Mouse (Mus musculus): Measurements from ENCODE around the gene Prss38. TPM values are rescaled to one million over a fixed set of nuclear protein-coding genes. Genes with fewer than 3 reads are reported as not detected.

Prss38 gene
- polyA plus RNA-seq, 3 experiments from 2014 or later = 0.27 TPM; not detected in 2

Other genes starting within 250 kb of the Prss38 start
- gene Obscn, start 239.3 kb downstream of the Prss38 start, polyA plus RNA-seq (2017; shearing (Covaris generic)) = not detected
- 1 to 10 TPM; 1.3 to 1.5 (median 1.4) TPM for gene Iba57, start 211.9 kb downstream of the Prss38 start, polyA plus RNA-seq (2017; shearing (Covaris generic))
- not detected for gene Gjc2, start 192.4 kb downstream of the Prss38 start, polyA plus RNA-seq (2017; shearing (Covaris generic))
- gene Guk1, start 183.4 kb downstream of the Prss38 start, polyA plus RNA-seq (2017; shearing (Covaris generic)) = 10 to 100 TPM; 58.6 to 65.6 (median 60.5) TPM
- gene Mrpl55, start 173.2 kb downstream of the Prss38 start, polyA plus RNA-seq (2017; shearing (Covaris generic)) = 10 to 100 TPM; 43.4 to 49.1 (median 46.7) TPM
- 10 to 100 TPM; 19.6 to 22.1 (median 19.8) TPM for gene 2310033P09Rik, start 167.3 kb downstream of the Prss38 start, polyA plus RNA-seq (2017; shearing (Covaris generic))
- gene Arf1, start 147.4 kb downstream of the Prss38 start, polyA plus RNA-seq (2017; shearing (Covaris generic)) = 100 to 1,000 TPM; 339 to 371 (median 345) TPM
- gene Wnt3a, start 84.9 kb downstream of the Prss38 start, polyA plus RNA-seq (2017; shearing (Covaris generic)) = under 1 TPM in 1 of 3 experiments, not detected in 2; 0.24 TPM
- not detected for gene Wnt9a, start 68.7 kb downstream of the Prss38 start, polyA plus RNA-seq (2017; shearing (Covaris generic))
- 1 to 10 TPM; 3.6 to 5.8 (median 5.2) TPM for gene Jmjd4, start 74.4 kb upstream of the Prss38 start, polyA plus RNA-seq (2017; shearing (Covaris generic))
- 10 to 100 TPM; 42.0 to 62.2 (median 50.1) TPM for gene Snap47, start 75.5 kb upstream of the Prss38 start, polyA plus RNA-seq (2017; shearing (Covaris generic))
- gene Zfp867, start 96.8 kb upstream of the Prss38 start, polyA plus RNA-seq (2017; shearing (Covaris generic)) = 1 to 10 TPM; 4.1 to 4.7 (median 4.2) TPM
- gene Zkscan17, start 151.1 kb upstream of the Prss38 start, polyA plus RNA-seq (2017; shearing (Covaris generic)) = 10 to 100 TPM in 1 of 3 experiments, 1 to 10 TPM in 2; 9.3 to 10.0 (median 9.7) TPM
- not detected for gene Nlrp3, start 165.9 kb upstream of the Prss38 start, polyA plus RNA-seq (2017; shearing (Covaris generic))
- not detected for gene Olfr222, start 200.6 kb upstream of the Prss38 start, polyA plus RNA-seq (2017; shearing (Covaris generic))
- not detected for gene Olfr223, start 217.6 kb upstream of the Prss38 start, polyA plus RNA-seq (2017; shearing (Covaris generic))

Data from inflammation-experienced regulatory T-cells, adult 6 months (primary cell).